Comparison of ENCODE assay signal across 9 mouse cellular contexts in genomic region chr7:28593206-28594111, GRCm38 (mm10). TPM values are rescaled to one million over a fixed set of nuclear protein-coding genes. Genes with fewer than 3 reads are reported as not detected.
DNase-seq lines count a peak whose midpoint lies in the region; ATAC-seq and TF ChIP-seq lines count a peak whose summit lies in the region.
"Had no signal": no experiment of that assay in that cellular context is flagged by ENCODE, and none has a peak within 500 bp of the region (broad histone marks: within the 10 kb centered on the region; RNA-seq: fewer than 3 reads in every experiment).

No protein-coding gene starts in this region.

- peak overlapping the region; percentile 64 for H3K27ac ChIP-seq in hindbrain, embryonic 10.5 days
- H3K27ac ChIP-seq in hindbrain, postnatal 0 days, result no peak overlapping the region
- peak overlapping the region; percentile 18 for H3K27ac ChIP-seq in bone marrow, adult 2 months (ENCODE audit: control insufficient read depth, insufficient read depth, low read depth, low read length, poor library complexity)
- peak overlapping the region; percentile 38 for H3K27ac ChIP-seq in lung, embryonic 16.5 days (ENCODE audit: low read length)
- no peak overlapping the region for H3K27ac ChIP-seq in midbrain, embryonic 14.5 days (replicated peaks; ENCODE audit: low read depth, low read length)

- H3K9me3 ChIP-seq in hindbrain, embryonic 10.5 days, result no peaks in the 10 kb centered on the region
- H3K9me3 ChIP-seq in hindbrain, postnatal 0 days (ENCODE audit: low read length), result no peaks in the 10 kb centered on the region
- H3K9me3 ChIP-seq in lung, embryonic 16.5 days (ENCODE audit: control insufficient read depth, low read length), result no peaks in the 10 kb centered on the region
- H3K9me3 ChIP-seq in midbrain, embryonic 14.5 days (ENCODE audit: control insufficient read depth, low read length), result no peaks in the 10 kb centered on the region

- no peak for TF ChIP-seq CTCF in hindbrain, postnatal 0 days (IDR thresholded peaks at IDR 0.05; ENCODE audit: low read depth)
- no peak for TF ChIP-seq CTCF in bone marrow, adult 2 months (IDR thresholded peaks at IDR 0.05; ENCODE audit: control insufficient read depth, insufficient read depth, low read length)

- intact Hi-C loops in heart, postnatal 10 days (cut with DNase I), result no loop called here

- TF ChIP-seq POLR2A in bone marrow, adult 2 months (IDR thresholded peaks at IDR 0.05; ENCODE audit: borderline replicate concordance, control insufficient read depth, low read depth, low read length), result no peak

- WGBS in hindbrain, embryonic 10.5 days, result 50% methylated on average over 14 of the region's 14 CpGs
- WGBS in hindbrain, postnatal 0 days, result 36% methylated on average over 14 of the region's 14 CpGs
- WGBS in bone marrow, adult 2 months, result 56% methylated on average over 14 of the region's 14 CpGs
- 33% methylated on average over 14 of the region's 14 CpGs for WGBS in lung, embryonic 16.5 days
- 68% methylated on average over 14 of the region's 14 CpGs for WGBS in midbrain, embryonic 14.5 days

- DNase-seq in hindbrain, embryonic 10.5 days (ENCODE audit: low spot score), result no peak
- DNase-seq in hindbrain, postnatal 0 days (ENCODE audit: low spot score), result no peak
- peak; percentile 77 to 80 for DNase-seq in heart, postnatal 10 days
- no peak for DNase-seq in ovary, adult 18-20 months (ENCODE audit: low spot score)
- no peak for DNase-seq in urinary bladder, postnatal 10 days (ENCODE audit: low spot score)
- no peak for DNase-seq in midbrain, embryonic 14.5 days

- no peak overlapping the region for H3K4me3 ChIP-seq in hindbrain, embryonic 10.5 days
- no peak overlapping the region for H3K4me3 ChIP-seq in hindbrain, postnatal 0 days (ENCODE audit: low read length)
- H3K4me3 ChIP-seq in bone marrow, adult 2 months (replicated peaks; ENCODE audit: control insufficient read depth, low read depth, low read length), result no peak overlapping the region
- H3K4me3 ChIP-seq in lung, embryonic 16.5 days (ENCODE audit: low read length), result no peak overlapping the region
- H3K4me3 ChIP-seq in midbrain, embryonic 14.5 days (replicated peaks; ENCODE audit: low read depth, low read length), result no peak overlapping the region

- peaks cover 18% of the 10 kb centered on the region for H3K36me3 ChIP-seq in hindbrain, embryonic 10.5 days
- no peaks in the 10 kb centered on the region for H3K36me3 ChIP-seq in hindbrain, postnatal 0 days (ENCODE audit: insufficient read depth, low read length)
- peaks cover 2% of the 10 kb centered on the region; the same call in 1 of the 2 replicates for H3K36me3 ChIP-seq in lung, embryonic 16.5 days (ENCODE audit: control insufficient read depth, insufficient read depth, low read length)
- no peaks in the 10 kb centered on the region for H3K36me3 ChIP-seq in midbrain, embryonic 14.5 days (ENCODE audit: control insufficient read depth, insufficient read depth, low read length)

- H3K9ac ChIP-seq in hindbrain, postnatal 0 days (replicated peaks; ENCODE audit: low read length), result no peak overlapping the region; the same call in 1 of the 2 replicates
- H3K9ac ChIP-seq in lung, embryonic 16.5 days (ENCODE audit: low read length), result peak overlapping the region; percentile 38
- no peak overlapping the region for H3K9ac ChIP-seq in midbrain, embryonic 14.5 days (replicated peaks; ENCODE audit: low read length)

- ATAC-seq in hindbrain, postnatal 0 days, result no peak
- ATAC-seq in lung, embryonic 16.5 days (ENCODE audit: low read depth), result no peak
- no peak for ATAC-seq in midbrain, embryonic 14.5 days (ENCODE audit: low FRiP score, low TSS enrichment)

- H3K4me1 ChIP-seq in hindbrain, embryonic 10.5 days (replicated peaks), result peaks cover 92% of the 10 kb centered on the region
- H3K4me1 ChIP-seq in hindbrain, postnatal 0 days (ENCODE audit: insufficient read depth, low read length), result peaks cover 23% of the 10 kb centered on the region
- H3K4me1 ChIP-seq in bone marrow, adult 2 months (ENCODE audit: control insufficient read depth, insufficient read depth, low read length), result peaks cover 7% of the 10 kb centered on the region; the same call in 1 of the 2 replicates
- H3K4me1 ChIP-seq in lung, embryonic 16.5 days (replicated peaks; ENCODE audit: control insufficient read depth, insufficient read depth, low read length), result peaks cover 66% of the 10 kb centered on the region
- H3K4me1 ChIP-seq in midbrain, embryonic 14.5 days (ENCODE audit: control insufficient read depth, insufficient read depth, low read length), result peaks cover 17% of the 10 kb centered on the region

- H3K4me2 ChIP-seq in hindbrain, postnatal 0 days (ENCODE audit: low read depth, low read length), result no peak overlapping the region
- no peak overlapping the region for H3K4me2 ChIP-seq in lung, embryonic 16.5 days (ENCODE audit: low read depth, low read length)
- no peak overlapping the region for H3K4me2 ChIP-seq in midbrain, embryonic 14.5 days (ENCODE audit: low read length)

- H3K27me3 ChIP-seq in hindbrain, embryonic 10.5 days (ENCODE audit: insufficient read depth, poor library complexity, severe bottlenecking), result no peaks in the 10 kb centered on the region
- H3K27me3 ChIP-seq in hindbrain, postnatal 0 days (ENCODE audit: insufficient read depth, low read length), result no peaks in the 10 kb centered on the region
- H3K27me3 ChIP-seq in lung, embryonic 16.5 days (ENCODE audit: control insufficient read depth, insufficient read depth, low read depth, low read length), result no peaks in the 10 kb centered on the region
- no peaks in the 10 kb centered on the region for H3K27me3 ChIP-seq in midbrain, embryonic 14.5 days (ENCODE audit: control insufficient read depth, insufficient read depth, low read length)

RNA-seq across cellular contexts. Expression of gene Samd4b, which starts 4.5 kb away (rescaled TPM):
- 34.0 and 44.0 TPM in 2 replicates for polyA plus RNA-seq in hindbrain, embryonic 10.5 days (2016; fragmentation: Nextera tagmentation; extraction: Ambion mirVana)
- total RNA-seq in hindbrain, postnatal 0 days (2014; rRNA removed), result 58.8 and 60.5 TPM in 2 replicates
- polyA plus RNA-seq in hindbrain, postnatal 0 days (2015; fragmentation: Nextera tagmentation; extraction: Ambion mirVana), result 17.7 and 19.7 TPM in 2 replicates
- 5.4 and 25.2 TPM in 2 replicates for polyA plus RNA-seq in bone marrow, adult 2 months (2011; ENCODE audit: insufficient read depth, insufficient read length, low replicate concordance, missing spikeins)
- total RNA-seq in heart, postnatal 10 days (2021), result 10 to 100 TPM; 37.7 to 40.4 TPM
- 11.9 and 15.1 TPM in 2 replicates for polyA plus RNA-seq in lung, embryonic 16.5 days (2015; fragmentation: Nextera tagmentation; extraction: Ambion mirVana)
- polyA plus RNA-seq in midbrain, embryonic 14.5 days (2014; fragmentation: Nextera tagmentation; extraction: Ambion mirVana), result 27.2 and 29.5 TPM in 2 replicates

RNA-seq across cellular contexts. Expression of gene Pak4, which starts 4.5 kb away (rescaled TPM):
- polyA plus RNA-seq in hindbrain, embryonic 10.5 days (2016; fragmentation: Nextera tagmentation; extraction: Ambion mirVana), result 51.8 and 66.0 TPM in 2 replicates
- total RNA-seq in hindbrain, postnatal 0 days (2014; rRNA removed), result 14.8 and 20.3 TPM in 2 replicates
- polyA plus RNA-seq in hindbrain, postnatal 0 days (2015; fragmentation: Nextera tagmentation; extraction: Ambion mirVana), result 13.2 and 14.0 TPM in 2 replicates
- 6.1 and 13.6 TPM in 2 replicates for polyA plus RNA-seq in bone marrow, adult 2 months (2011; ENCODE audit: insufficient read depth, insufficient read length, low replicate concordance, missing spikeins)
- 10 to 100 TPM; 11.2 to 15.6 TPM for total RNA-seq in heart, postnatal 10 days (2021)
- 58.2 and 60.5 TPM in 2 replicates for polyA plus RNA-seq in lung, embryonic 16.5 days (2015; fragmentation: Nextera tagmentation; extraction: Ambion mirVana)
- 12.3 and 15.6 TPM in 2 replicates for polyA plus RNA-seq in midbrain, embryonic 14.5 days (2014; fragmentation: Nextera tagmentation; extraction: Ambion mirVana)

RNA-seq across cellular contexts. Expression of gene Acp7, which starts 37.7 kb away (rescaled TPM):
- not detected in 2 replicates for polyA plus RNA-seq in hindbrain, embryonic 10.5 days (2016; fragmentation: Nextera tagmentation; extraction: Ambion mirVana)
- 0.25 and 1.2 TPM in 2 replicates for total RNA-seq in hindbrain, postnatal 0 days (2014; rRNA removed)
- polyA plus RNA-seq in hindbrain, postnatal 0 days (2015; fragmentation: Nextera tagmentation; extraction: Ambion mirVana), result 0.28 and 0.56 TPM in 2 replicates
- polyA plus RNA-seq in bone marrow, adult 2 months (2011; ENCODE audit: insufficient read depth, insufficient read length, low replicate concordance, missing spikeins), result not detected in 2 replicates
- not detected for total RNA-seq in heart, postnatal 10 days (2021)
- polyA plus RNA-seq in lung, embryonic 16.5 days (2015; fragmentation: Nextera tagmentation; extraction: Ambion mirVana), result not detected in 2 replicates
- not detected in 2 replicates for polyA plus RNA-seq in midbrain, embryonic 14.5 days (2014; fragmentation: Nextera tagmentation; extraction: Ambion mirVana)
- total RNA-seq: gastrocnemius, postnatal 4 days had no signal

RNA-seq across cellular contexts. Expression of gene Nccrp1, which starts 46.4 kb away (rescaled TPM):
- polyA plus RNA-seq in hindbrain, embryonic 10.5 days (2016; fragmentation: Nextera tagmentation; extraction: Ambion mirVana), result 0.10 TPM in 1 of 2 replicates, not detected in the other
- total RNA-seq in hindbrain, postnatal 0 days (2014; rRNA removed), result not detected in 2 replicates
- 0.34 TPM in 2 replicates for polyA plus RNA-seq in hindbrain, postnatal 0 days (2015; fragmentation: Nextera tagmentation; extraction: Ambion mirVana)
- polyA plus RNA-seq in bone marrow, adult 2 months (2011; ENCODE audit: insufficient read depth, insufficient read length, low replicate concordance, missing spikeins), result not detected in 2 replicates
- total RNA-seq in heart, postnatal 10 days (2021), result not detected
- polyA plus RNA-seq in lung, embryonic 16.5 days (2015; fragmentation: Nextera tagmentation; extraction: Ambion mirVana), result not detected in 2 replicates
- polyA plus RNA-seq in midbrain, embryonic 14.5 days (2014; fragmentation: Nextera tagmentation; extraction: Ambion mirVana), result 0.13 TPM in 1 of 2 replicates, not detected in the other
- total RNA-seq: gastrocnemius, postnatal 4 days had no signal

RNA-seq across cellular contexts. Expression of gene Sycn, which starts 52.8 kb away (rescaled TPM):
- not detected in 2 replicates for polyA plus RNA-seq in hindbrain, embryonic 10.5 days (2016; fragmentation: Nextera tagmentation; extraction: Ambion mirVana)
- total RNA-seq in hindbrain, postnatal 0 days (2014; rRNA removed), result not detected in 2 replicates
- polyA plus RNA-seq in hindbrain, postnatal 0 days (2015; fragmentation: Nextera tagmentation; extraction: Ambion mirVana), result not detected in 2 replicates
- polyA plus RNA-seq in bone marrow, adult 2 months (2011; ENCODE audit: insufficient read depth, insufficient read length, low replicate concordance, missing spikeins), result not detected in 2 replicates
- not detected for total RNA-seq in heart, postnatal 10 days (2021)
- not detected in 2 replicates for polyA plus RNA-seq in lung, embryonic 16.5 days (2015; fragmentation: Nextera tagmentation; extraction: Ambion mirVana)
- polyA plus RNA-seq in midbrain, embryonic 14.5 days (2014; fragmentation: Nextera tagmentation; extraction: Ambion mirVana), result not detected in 2 replicates
- total RNA-seq: gastrocnemius, postnatal 4 days had no signal

Comparison
In these comparisons a context has a peak if more than half of its experiments do, and no peak if none do; other contexts are left out.
1. H3K27ac ChIP-seq: peak in hindbrain, embryonic 10.5 days (single experiment), bone marrow, adult 2 months (single experiment) and lung, embryonic 16.5 days (single experiment); none in hindbrain, postnatal 0 days (single experiment) and midbrain, embryonic 14.5 days (single experiment).
2. DNase-seq: peak in heart, postnatal 10 days (2 of 2); none in hindbrain, embryonic 10.5 days (single experiment), hindbrain, postnatal 0 days (single experiment), ovary, adult 18-20 months (single experiment), urinary bladder, postnatal 10 days (single experiment) and midbrain, embryonic 14.5 days (single experiment).